Mouse (Mus musculus): ENCODE data around the gene Camk2n2.

Gene Camk2n2

DNA sequence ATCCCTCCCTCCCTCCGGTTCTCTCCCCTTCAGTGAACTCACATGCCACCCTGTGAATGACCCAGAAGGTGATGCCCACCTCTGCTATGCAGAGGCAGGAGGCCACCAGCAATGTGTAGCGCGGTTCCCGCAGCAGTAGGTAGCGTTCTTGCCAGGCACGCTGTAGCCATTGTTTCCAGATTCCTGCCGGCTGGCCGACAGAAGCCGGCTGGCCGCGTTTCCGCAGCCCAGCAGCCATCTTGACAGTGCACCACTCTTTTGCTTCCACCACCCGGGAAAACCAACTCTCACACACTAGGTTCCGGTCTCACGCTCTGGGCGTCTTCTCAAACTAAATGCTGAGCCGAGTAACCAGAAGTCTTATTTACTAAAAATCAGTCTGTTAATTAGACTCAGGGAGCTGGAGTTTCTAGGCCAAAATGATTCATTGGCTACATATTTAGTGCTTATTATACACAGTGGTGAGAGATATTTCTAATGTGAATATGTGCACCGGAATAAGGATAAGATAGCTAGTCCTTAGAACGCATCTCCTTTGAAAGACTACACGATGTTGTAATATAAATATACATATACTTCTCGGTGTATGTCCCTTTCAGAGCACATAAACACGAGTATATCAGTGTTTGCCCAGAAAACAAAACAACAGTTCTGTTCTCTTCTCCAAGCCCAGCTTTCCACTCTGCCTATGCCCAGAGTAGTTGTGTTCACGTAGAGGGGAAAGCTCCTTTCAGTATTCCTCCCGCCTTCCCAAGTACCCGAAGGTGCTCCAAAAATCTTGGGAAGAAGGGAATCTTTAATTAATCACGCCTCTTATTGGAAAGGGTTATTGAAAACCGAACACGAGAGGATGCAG, 10.4 kb downstream of the Camk2n2 start:
- peak in 1 of 2 experiments; percentile 80 for DNase-seq (ENCODE audit: low spot score in 2 of 2)

DNA sequence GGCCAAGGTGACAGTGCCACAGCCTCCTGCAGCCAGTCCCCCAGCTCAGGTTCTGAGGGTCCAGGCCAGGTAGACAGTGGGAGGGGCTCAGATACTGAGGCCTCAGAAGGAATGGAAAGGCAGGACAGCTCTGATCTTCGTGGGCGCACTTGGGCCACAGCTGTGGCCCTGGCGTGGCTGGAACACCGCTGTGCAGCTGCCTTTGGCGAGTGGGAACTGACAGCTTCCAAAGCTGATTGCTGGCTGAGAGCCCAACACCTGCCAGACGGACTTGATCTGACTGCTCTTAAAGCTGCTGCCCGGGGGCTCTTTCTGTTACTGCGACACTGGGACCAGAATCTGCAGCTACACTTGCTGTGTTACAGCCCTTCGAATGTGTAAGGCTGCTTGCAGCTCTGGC, 16.4 kb downstream of the Camk2n2 start:
- DNase-seq (ENCODE audit: low spot score in 2 of 2) = no peak

DNA sequence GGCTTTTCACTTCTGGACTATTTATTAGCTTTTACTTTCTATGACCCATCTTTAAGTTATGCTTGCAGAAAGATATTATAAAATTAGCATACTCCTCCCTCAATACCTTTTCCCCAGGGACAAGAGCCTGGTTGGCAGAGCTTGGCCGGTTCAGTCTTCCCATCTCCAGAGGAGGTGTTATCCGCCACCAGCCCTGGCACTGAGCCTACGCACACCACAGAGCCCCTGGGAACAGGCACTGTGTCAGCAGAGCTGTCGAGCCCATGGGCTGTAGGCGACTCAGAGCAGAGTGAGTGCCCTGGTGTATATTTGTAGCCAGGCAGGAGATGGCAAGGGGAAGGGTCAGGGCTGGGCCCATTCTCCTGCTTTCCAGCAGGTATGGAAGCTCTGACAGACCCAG, 20.6 kb downstream of the Camk2n2 start:
- DNase-seq (ENCODE audit: low spot score in 2 of 2) = no peak

DNA sequence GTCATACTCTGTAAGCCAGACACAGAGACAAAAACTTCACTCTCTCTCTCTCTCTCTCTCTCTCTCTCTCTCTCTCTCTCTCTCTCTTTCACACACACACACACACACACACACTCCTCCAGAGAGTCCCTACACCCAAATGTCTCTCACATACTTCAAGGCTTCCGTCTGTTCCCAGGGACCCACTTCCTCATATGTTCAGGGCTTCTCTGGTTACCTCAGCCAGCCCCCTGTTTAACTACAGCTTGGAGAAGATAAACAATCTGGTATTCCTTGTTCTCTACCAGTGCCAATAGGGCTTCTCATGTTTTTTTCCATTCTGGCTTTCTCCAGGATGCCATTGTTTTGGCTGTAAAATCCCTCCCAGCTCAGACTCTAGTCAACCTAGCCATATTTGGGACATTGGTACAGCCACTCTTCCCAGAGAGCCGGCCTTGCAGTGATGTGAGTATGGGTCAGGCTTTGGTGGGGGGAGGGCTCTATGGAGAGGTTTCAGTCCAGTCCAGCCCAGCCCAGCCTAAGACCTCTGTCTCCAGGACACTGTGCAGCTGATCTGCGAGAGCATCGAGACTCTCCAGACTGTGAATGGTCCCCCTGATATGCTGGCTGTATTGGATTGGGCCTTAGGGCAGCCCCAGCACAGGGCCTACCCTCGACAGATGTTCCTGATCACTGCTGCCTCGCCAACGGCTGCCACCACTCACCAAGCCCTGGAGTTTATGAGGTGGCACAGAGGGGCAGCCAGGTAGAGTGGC, 24.2 kb downstream of the Camk2n2 start:
- DNase-seq (ENCODE audit: low spot score in 2 of 2) = no peak

DNA sequence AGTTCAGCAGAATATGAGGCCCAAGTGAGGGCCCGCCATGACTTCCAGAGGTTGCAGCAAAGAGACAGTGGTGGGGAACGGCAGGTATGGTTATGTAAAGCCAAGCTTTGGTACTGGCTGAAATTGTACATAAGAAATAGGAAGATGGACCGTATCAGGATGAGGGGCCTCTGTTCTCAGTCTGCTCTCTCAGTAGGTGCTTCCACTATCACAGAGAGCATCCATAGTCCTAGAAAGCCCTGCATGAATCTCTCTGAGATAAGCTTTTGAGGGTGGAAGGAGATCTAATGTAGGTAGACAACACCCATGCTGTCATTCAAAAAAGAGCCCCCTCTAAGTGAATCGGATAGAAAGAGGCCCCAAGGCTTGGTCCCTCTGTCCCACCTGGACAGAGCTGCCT, 25.4 kb downstream of the Camk2n2 start:
- no peak for DNase-seq (ENCODE audit: low spot score in 2 of 2)

DNA sequence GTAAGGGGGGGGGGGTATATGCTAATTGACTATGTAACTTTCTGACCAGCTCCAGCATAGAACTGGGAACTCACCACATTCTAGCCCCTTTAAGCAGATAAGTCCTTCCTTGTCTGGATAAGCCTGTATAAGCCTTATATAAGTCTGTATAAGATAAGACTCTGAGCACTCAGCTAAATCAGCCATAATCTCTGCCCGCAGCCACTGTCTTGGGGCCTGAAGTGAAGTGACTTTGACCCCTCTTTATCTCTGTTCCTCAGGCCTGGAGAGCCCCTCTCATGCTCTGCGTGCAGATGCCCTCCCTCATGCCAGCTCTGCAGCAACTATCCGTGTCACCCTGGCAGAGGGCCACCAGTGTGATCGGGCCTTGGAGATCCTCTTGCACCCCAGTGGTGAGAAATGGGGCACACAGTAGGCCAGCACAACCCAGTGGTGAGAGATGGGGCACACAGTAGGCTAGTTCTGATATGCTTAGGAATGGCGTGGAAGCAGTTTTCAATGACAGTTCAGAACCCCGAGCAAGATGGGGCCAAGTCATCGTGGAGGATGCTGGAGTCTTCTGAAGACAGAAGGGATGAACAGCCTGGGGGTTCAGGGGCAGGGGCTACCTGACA, 25.9 kb downstream of the Camk2n2 start:
- DNase-seq (ENCODE audit: low spot score in 2 of 2) = no peak

DNA sequence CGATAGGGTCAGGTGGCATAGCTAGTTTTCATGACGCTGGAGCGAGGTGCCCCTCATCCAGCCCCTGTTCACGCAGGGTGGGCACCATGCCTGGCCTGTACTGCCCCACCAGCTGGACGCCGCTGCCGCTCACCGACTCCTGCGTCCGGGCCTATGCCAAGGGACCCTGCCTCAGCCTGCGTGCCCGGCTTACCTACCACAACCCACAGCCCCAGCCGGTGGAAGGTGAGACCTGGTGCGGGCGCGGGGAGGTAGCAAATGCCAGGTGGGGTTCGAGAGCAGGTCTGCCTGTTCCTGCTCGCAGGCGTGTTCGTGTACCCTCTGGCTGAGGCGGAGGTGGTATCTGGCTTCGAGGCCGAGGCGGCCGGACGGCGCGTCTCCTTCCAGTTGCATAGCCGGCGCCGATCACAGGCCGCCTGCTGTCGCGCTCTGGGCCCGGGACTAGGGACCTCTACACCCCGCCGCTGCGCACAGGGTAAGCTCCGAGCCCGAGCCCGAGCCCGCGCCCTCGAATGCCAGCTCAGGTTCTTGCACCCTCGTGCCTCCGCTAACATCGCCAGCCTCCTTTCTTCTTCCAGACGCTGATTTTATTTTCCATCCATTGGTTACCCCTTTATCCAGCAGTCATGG, 29.9 kb downstream of the Camk2n2 start:
- DNase-seq (ENCODE audit: low spot score in 2 of 2) = no peak

DNA sequence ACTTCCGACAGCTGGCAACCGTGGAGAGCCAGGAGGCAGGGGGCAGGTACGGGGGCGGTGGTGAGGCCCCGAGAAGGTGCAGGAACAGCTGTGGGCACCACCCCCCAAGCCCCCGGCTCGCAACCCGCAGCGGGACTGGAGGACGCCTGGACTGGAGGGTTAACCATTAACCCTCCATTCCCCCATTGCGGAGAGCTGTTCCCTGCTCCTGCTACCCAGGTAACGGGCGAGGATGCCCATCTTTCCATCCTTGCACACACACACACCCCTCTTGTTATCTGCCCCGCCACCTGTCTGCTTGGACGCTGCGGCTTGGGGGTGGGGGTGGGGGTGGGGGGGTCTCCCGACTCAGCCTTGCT, 30.4 kb downstream of the Camk2n2 start:
- no peak for DNase-seq (ENCODE audit: low spot score in 2 of 2)

DNA sequence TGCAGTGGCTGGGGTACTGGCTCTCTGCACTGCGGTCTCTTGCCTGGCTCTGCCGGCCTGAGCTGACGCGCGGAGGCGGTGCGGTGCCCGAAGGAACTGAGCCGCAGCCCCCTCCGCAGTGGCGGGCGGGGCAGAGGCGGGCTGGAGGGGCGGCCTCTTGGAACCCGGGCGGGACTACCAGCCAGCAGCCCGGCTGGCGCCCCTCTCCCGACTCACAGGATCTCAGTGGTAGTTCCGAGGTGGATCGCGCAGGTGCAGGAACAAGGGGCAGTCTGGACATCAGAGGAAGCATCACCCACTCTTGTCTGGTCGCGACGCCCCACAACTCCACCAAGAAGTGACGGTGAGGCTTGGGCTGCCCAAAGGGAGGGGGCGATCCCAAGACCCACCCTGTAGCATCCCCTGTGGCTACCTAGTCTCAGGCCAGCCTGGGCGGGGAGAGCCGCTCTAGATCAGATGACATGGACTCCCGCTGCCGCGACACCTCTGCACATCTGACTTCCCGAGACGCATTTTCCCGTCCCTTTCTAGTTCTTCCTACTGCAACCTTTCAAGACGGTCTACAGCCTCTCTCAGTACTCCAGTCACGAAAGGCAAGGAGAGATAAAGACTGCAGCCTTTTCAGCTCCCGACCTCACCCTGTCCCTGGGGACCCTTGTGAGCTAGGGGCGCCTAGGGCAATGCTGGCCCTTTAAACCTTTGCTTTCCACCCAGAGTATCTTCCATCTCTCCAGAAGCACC, 31.0 kb downstream of the Camk2n2 start:
- DNase-seq (ENCODE audit: low spot score in 2 of 2) = peak in 1 of 2 experiments; percentile 55

DNA sequence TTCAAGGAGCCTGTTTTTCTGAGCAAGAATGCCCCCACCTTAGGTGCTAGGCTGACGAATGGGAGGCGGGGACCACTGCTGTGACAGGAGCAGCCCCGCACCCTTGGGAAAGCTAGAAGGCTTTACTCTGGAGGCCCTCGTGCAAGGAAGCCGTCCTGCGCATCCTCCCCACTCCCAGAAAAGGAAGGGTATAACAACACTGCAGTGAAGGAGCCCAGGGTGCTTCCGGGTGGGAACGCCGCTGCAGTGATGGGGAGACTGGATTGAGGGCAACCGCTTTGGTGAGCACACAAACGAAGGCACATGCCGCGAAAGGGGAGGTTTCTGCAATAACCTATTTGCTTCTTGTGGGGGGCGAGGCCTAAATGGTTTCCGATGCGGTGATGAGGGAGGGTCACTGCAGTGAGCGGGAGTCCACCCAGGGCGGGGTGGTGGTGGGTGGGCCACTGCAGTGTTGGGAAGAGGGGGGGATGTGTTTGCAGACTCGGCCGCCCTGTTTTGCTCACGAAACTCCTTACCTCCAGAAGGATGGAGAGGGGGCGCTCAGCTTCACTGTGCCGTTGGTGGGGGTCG, 31.6 kb downstream of the Camk2n2 start, which contains the start of gene Vwa5b2:
Gene Vwa5b2 (plus strand): TSS at position 106 of the 573 bp plus-strand sequence.
- peak in 1 of 2 experiments; percentile 32 for DNase-seq (ENCODE audit: low spot score in 2 of 2)

All from left cerebral cortex, adult 9 months (tissue).